Mouse (Mus musculus) kidney, adult 18-20 months (tissue): ENCODE results near the gene Fbxw18.
"Not testable (repeated sequence)": the region's sequence is repeated elsewhere in the genome, so short reads cannot be mapped to it uniquely, and the experiment has no call there.

Source experiments
- DNase-seq: peaks from one replicate; pipeline ENCODE4 v3.0.0; 2021

The Fbxw18 gene

DNA sequence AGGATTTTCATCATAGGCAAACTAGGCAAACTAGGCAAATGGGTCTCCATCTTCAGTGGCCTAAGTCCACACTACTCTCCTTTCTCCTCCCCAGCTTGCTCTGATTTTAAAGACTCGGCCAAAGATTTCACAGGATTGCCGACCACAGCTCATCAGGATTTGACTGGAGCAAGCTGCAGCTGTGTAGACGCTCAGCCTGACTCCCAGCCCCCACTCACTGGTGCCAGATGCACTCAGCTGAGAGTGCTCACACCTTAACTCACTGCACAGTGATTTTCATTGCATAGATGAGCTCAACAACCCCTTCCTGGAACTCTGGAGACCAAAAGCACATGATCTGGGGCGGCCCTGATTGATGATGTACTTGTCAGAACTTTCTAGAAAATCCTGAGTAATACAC, at the start of gene Fbxw18:
Gene Fbxw18, minus strand, starts transcription at position 101 of the 400 bp plus-strand sequence.
- DNase-seq = not testable (repeated sequence)

DNA sequence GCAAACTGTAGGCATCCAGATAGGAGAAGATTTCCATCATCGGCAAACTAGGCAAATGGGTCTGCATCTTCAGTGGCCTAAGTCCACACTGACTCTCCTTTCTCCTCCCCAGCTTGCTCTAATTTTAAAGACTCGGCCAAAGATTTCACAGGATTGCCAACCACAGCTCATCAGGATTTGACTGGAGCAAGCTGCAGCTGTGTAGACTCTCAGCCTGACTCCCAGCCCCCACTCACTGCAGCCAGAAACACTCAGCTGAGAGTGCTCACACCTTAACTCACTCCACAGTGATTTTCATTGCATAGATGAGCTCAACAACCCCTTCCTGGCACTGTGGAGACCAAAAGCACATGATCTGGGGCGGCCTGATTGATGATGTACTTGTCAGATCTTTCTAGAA, 43.5 kb upstream of the Fbxw18 start, which contains the start of gene Fbxw26:
Gene Fbxw26, minus strand, starts transcription at position 101 of the 400 bp plus-strand sequence.
- DNase-seq = not testable (repeated sequence)

DNA sequence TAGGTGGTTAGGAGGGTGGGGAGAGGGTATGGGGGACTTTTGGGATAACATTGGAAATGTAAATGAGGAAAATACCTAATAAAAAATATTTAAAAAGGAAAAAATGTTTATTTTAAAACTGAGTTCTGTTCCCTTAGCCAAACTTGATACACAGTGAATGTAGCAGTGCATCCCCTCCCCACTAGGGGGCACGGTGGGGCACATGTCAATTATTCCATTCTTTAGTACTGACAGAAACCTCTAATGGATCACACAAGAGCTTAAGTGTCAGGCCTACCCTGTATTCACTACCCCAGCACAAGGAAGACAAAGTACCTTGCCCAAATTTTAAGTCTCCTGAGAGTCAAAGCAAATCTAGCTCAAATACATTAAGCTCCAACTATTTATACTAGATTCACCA, 17.2 kb downstream of the Fbxw18 start:
- peak; percentile 69 for DNase-seq

DNA sequence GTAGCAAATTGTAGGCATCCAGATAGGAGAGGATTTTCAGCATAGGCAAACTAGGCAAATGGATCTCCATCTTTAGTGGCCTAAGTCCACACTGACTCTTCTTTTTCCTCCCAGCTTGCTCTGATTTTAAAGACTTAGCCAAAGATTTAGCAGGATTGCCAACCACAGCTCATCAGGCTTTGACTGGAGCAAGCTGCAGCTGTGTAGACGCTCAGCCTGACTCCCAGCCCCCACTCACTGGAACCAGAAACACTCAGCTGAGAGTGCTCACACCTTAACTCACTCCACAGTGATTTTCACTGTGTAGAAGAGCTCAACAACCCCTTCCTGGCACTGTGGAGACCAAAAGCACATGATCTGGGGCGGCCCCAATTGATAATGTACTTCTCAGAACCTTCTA, 37.9 kb downstream of the Fbxw18 start, which contains the start of gene Fbxw25:
Gene Fbxw25, minus strand, starts transcription at position 101 of the 400 bp plus-strand sequence.
- DNase-seq = not testable (repeated sequence)
